8 mouse cellular contexts compared by ENCODE assay signal in the genomic region with DNA sequence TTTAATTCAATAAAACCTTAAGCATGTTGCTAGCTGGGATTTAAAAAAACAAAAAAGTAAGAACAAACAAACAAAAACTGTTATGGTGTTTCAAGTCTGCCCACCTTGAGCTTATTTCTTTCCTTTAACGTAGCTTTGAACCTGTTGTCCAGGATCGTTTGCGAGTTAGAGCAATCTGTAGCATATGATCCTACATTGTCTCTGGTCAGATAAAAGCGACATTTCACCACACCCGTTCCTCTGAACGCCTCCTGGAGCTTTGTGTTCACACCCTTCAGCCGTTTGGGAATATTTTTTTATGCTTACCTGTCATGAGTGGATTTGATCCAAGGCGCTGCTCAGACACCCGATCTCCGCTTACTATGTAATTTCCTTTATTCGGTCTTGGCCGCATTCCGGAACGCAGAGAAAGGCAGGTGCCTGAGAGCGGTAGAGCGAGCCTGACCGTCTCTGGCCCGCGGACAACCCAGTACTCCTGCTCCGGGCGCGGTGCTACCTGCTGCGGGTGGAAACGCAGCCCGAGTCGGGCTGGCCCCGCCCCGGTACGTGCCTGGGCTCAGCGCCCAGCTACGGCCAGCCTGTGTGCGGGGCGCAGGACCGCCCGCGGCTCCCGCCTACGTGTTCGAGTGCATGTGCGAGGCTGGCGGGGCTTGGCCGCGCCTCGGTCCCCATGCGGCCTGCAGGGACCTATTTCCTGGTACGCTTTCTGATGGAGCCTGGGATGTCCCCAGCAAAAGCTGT. TPM values are rescaled to one million over a fixed set of nuclear protein-coding genes. Genes with fewer than 3 reads are reported as not detected.
DNase-seq lines count a peak whose midpoint lies in the region; ATAC-seq lines count a peak whose summit lies in the region.

No protein-coding gene starts in this region.

- peak overlapping the region; percentile 73 for H3K27ac ChIP-seq in embryonic facial prominence, embryonic 13.5 days
- H3K27ac ChIP-seq in heart, embryonic 12.5 days (ENCODE audit: poor library complexity, severe bottlenecking) = peak overlapping the region; percentile 60
- H3K27ac ChIP-seq in liver, embryonic 11.5 days (ENCODE audit: low read depth, low read length) = no peak overlapping the region
- no peak overlapping the region for H3K27ac ChIP-seq in midbrain, embryonic 16.5 days (ENCODE audit: low read length)
- H3K27ac ChIP-seq in stomach, embryonic 16.5 days (ENCODE audit: low read length) = peak overlapping the region; percentile 60; the same call in 1 of the 2 replicates

- H3K4me2 ChIP-seq in embryonic facial prominence, embryonic 13.5 days = peak overlapping the region; percentile 73
- H3K4me2 ChIP-seq in heart, embryonic 12.5 days = peak overlapping the region; percentile 70
- H3K4me2 ChIP-seq in liver, embryonic 11.5 days = peak overlapping the region; percentile 87
- peak overlapping the region; percentile 84 for H3K4me2 ChIP-seq in midbrain, embryonic 16.5 days (ENCODE audit: low read length)
- peak overlapping the region; percentile 74 for H3K4me2 ChIP-seq in stomach, embryonic 16.5 days (ENCODE audit: low read depth, low read length)

- no peaks in the 10 kb centered on the region for H3K27me3 ChIP-seq in embryonic facial prominence, embryonic 13.5 days
- H3K27me3 ChIP-seq in heart, embryonic 12.5 days (replicated peaks) = no peaks in the 10 kb centered on the region
- H3K27me3 ChIP-seq in liver, embryonic 11.5 days (replicated peaks; ENCODE audit: control insufficient read depth, insufficient read depth, low read length) = no peaks in the 10 kb centered on the region
- no peaks in the 10 kb centered on the region; the same call in 1 of the 2 replicates for H3K27me3 ChIP-seq in midbrain, embryonic 16.5 days (ENCODE audit: control insufficient read depth, insufficient read depth, low read depth, low read length)
- H3K27me3 ChIP-seq in stomach, embryonic 16.5 days (ENCODE audit: control insufficient read depth, insufficient read depth, low read length) = no peaks in the 10 kb centered on the region

- H3K9me3 ChIP-seq in embryonic facial prominence, embryonic 13.5 days = no peaks in the 10 kb centered on the region
- H3K9me3 ChIP-seq in heart, embryonic 12.5 days (replicated peaks) = no peaks in the 10 kb centered on the region
- H3K9me3 ChIP-seq in liver, embryonic 11.5 days (ENCODE audit: control insufficient read depth, low read length) = no peaks in the 10 kb centered on the region
- no peaks in the 10 kb centered on the region for H3K9me3 ChIP-seq in midbrain, embryonic 16.5 days (replicated peaks; ENCODE audit: control insufficient read depth, low read length, poor library complexity, severe bottlenecking)
- H3K9me3 ChIP-seq in stomach, embryonic 16.5 days (replicated peaks; ENCODE audit: control insufficient read depth, low read length) = no peaks in the 10 kb centered on the region

- H3K4me1 ChIP-seq in embryonic facial prominence, embryonic 13.5 days = peaks cover 17% of the 10 kb centered on the region
- H3K4me1 ChIP-seq in heart, embryonic 12.5 days (replicated peaks) = peaks cover 24% of the 10 kb centered on the region
- peaks cover 2% of the 10 kb centered on the region; the same call in 1 of the 2 replicates for H3K4me1 ChIP-seq in liver, embryonic 11.5 days (replicated peaks; ENCODE audit: control insufficient read depth, insufficient read depth, low read length)
- H3K4me1 ChIP-seq in midbrain, embryonic 16.5 days (ENCODE audit: control insufficient read depth, insufficient read depth, low read length) = peaks cover 9% of the 10 kb centered on the region
- no peaks in the 10 kb centered on the region for H3K4me1 ChIP-seq in stomach, embryonic 16.5 days (ENCODE audit: control insufficient read depth, insufficient read depth, low read length)

- ATAC-seq in embryonic facial prominence, embryonic 13.5 days (ENCODE audit: insufficient number of reproducible peaks, insufficient read depth, low FRiP score, low TSS enrichment, low read depth) = peak; percentile 80
- peak; percentile 76 for ATAC-seq in heart, embryonic 12.5 days (ENCODE audit: insufficient number of reproducible peaks, low FRiP score)
- peak; percentile 66 for ATAC-seq in liver, embryonic 11.5 days (replicated peaks; ENCODE audit: low FRiP score)
- peak; percentile 92 for ATAC-seq in midbrain, embryonic 16.5 days
- peak; percentile 86 for ATAC-seq in stomach, embryonic 16.5 days (ENCODE audit: insufficient read depth, low FRiP score)

- H3K9ac ChIP-seq in embryonic facial prominence, embryonic 13.5 days = peak overlapping the region; percentile 67
- peak overlapping the region; percentile 71 for H3K9ac ChIP-seq in heart, embryonic 12.5 days
- H3K9ac ChIP-seq in liver, embryonic 11.5 days (ENCODE audit: low read depth, low read length) = peak overlapping the region; percentile 68
- H3K9ac ChIP-seq in midbrain, embryonic 16.5 days (ENCODE audit: low read depth, low read length) = peak overlapping the region; percentile 81
- peak overlapping the region; percentile 69 for H3K9ac ChIP-seq in stomach, embryonic 16.5 days (ENCODE audit: low read length)

- H3K4me3 ChIP-seq in embryonic facial prominence, embryonic 13.5 days = peak overlapping the region; percentile 36
- H3K4me3 ChIP-seq in heart, embryonic 12.5 days = peak overlapping the region; percentile 51
- H3K4me3 ChIP-seq in liver, embryonic 11.5 days (ENCODE audit: low read depth, low read length) = peak overlapping the region; percentile 53
- peak overlapping the region; percentile 51 for H3K4me3 ChIP-seq in midbrain, embryonic 16.5 days (ENCODE audit: low read depth, low read length)
- peak overlapping the region; percentile 47 for H3K4me3 ChIP-seq in stomach, embryonic 16.5 days (replicated peaks; ENCODE audit: low read length)

- DNase-seq in spleen, postnatal 10 days (ENCODE audit: low spot score in 2 of 2) = peak; percentile 10 to 20
- DNase-seq in spleen, postnatal 36 days (ENCODE audit: low spot score in 2 of 2) = no peak
- peak; percentile 45 for DNase-seq in kidney, adult 9 months
- peak; percentile 62 for DNase-seq in liver, embryonic 11.5 days (ENCODE audit: low spot score)

- 6% methylated on average over 46 of the region's 46 CpGs for WGBS in embryonic facial prominence, embryonic 13.5 days
- 4% methylated on average over 46 of the region's 46 CpGs for WGBS in heart, embryonic 12.5 days
- 15% methylated on average over 46 of the region's 46 CpGs for WGBS in liver, embryonic 11.5 days
- 4% methylated on average over 46 of the region's 46 CpGs for WGBS in midbrain, embryonic 16.5 days
- 8% methylated on average over 46 of the region's 46 CpGs for WGBS in stomach, embryonic 16.5 days

- H3K36me3 ChIP-seq in embryonic facial prominence, embryonic 13.5 days = peaks cover 16% of the 10 kb centered on the region
- H3K36me3 ChIP-seq in heart, embryonic 12.5 days = peaks cover 21% of the 10 kb centered on the region
- peaks cover 10% of the 10 kb centered on the region for H3K36me3 ChIP-seq in liver, embryonic 11.5 days (ENCODE audit: control insufficient read depth, insufficient read depth, low read length)
- peaks cover 4% of the 10 kb centered on the region; the same call in 1 of the 2 replicates for H3K36me3 ChIP-seq in midbrain, embryonic 16.5 days (ENCODE audit: control insufficient read depth, insufficient read depth, low read length)
- H3K36me3 ChIP-seq in stomach, embryonic 16.5 days (ENCODE audit: control insufficient read depth, insufficient read depth, low read length) = 0 out of 2 replicates have a peak, but pooled peaks cover 5% of the 10 kb centered on the region

RNA-seq across cellular contexts. Expression of a gene that starts 12.0 kb away (rescaled TPM):
- polyA plus RNA-seq in embryonic facial prominence, embryonic 13.5 days (2015; fragmentation: Nextera tagmentation; extraction: Ambion mirVana) = 14.3 and 17.3 TPM in 2 replicates
- 7.8 and 10.7 TPM in 2 replicates for polyA plus RNA-seq in heart, embryonic 12.5 days (2016; fragmentation: Nextera tagmentation; extraction: Ambion mirVana)
- polyA plus RNA-seq in liver, embryonic 11.5 days (2014; fragmentation: Nextera tagmentation; extraction: Ambion mirVana) = 6.6 and 9.7 TPM in 2 replicates
- 21.2 and 26.0 TPM in 2 replicates for polyA plus RNA-seq in midbrain, embryonic 16.5 days (2015; fragmentation: Nextera tagmentation; extraction: Ambion mirVana)
- 12.3 and 15.0 TPM in 2 replicates for polyA plus RNA-seq in stomach, embryonic 16.5 days (2015; fragmentation: Nextera tagmentation; extraction: Ambion mirVana)

RNA-seq across cellular contexts. Expression of a gene that starts 14.8 kb away (rescaled TPM):
- polyA plus RNA-seq in embryonic facial prominence, embryonic 13.5 days (2015; fragmentation: Nextera tagmentation; extraction: Ambion mirVana) = 23.0 and 23.5 TPM in 2 replicates
- 18.6 and 20.3 TPM in 2 replicates for polyA plus RNA-seq in heart, embryonic 12.5 days (2016; fragmentation: Nextera tagmentation; extraction: Ambion mirVana)
- polyA plus RNA-seq in liver, embryonic 11.5 days (2014; fragmentation: Nextera tagmentation; extraction: Ambion mirVana) = 13.6 and 15.1 TPM in 2 replicates
- 37.0 and 39.4 TPM in 2 replicates for polyA plus RNA-seq in midbrain, embryonic 16.5 days (2015; fragmentation: Nextera tagmentation; extraction: Ambion mirVana)
- 19.6 and 21.2 TPM in 2 replicates for polyA plus RNA-seq in stomach, embryonic 16.5 days (2015; fragmentation: Nextera tagmentation; extraction: Ambion mirVana)

RNA-seq across cellular contexts. Expression of a gene that starts 48.0 kb away (rescaled TPM):
- polyA plus RNA-seq in embryonic facial prominence, embryonic 13.5 days (2015; fragmentation: Nextera tagmentation; extraction: Ambion mirVana) = 9.7 and 10.1 TPM in 2 replicates
- polyA plus RNA-seq in heart, embryonic 12.5 days (2016; fragmentation: Nextera tagmentation; extraction: Ambion mirVana) = 0.33 and 0.81 TPM in 2 replicates
- polyA plus RNA-seq in liver, embryonic 11.5 days (2014; fragmentation: Nextera tagmentation; extraction: Ambion mirVana) = 0.27 and 0.53 TPM in 2 replicates
- polyA plus RNA-seq in midbrain, embryonic 16.5 days (2015; fragmentation: Nextera tagmentation; extraction: Ambion mirVana) = 96.0 and 101 TPM in 2 replicates
- 3.7 and 4.7 TPM in 2 replicates for polyA plus RNA-seq in stomach, embryonic 16.5 days (2015; fragmentation: Nextera tagmentation; extraction: Ambion mirVana)

RNA-seq across cellular contexts. Expression of a gene that starts 48.3 kb away (rescaled TPM):
- 105 and 118 TPM in 2 replicates for polyA plus RNA-seq in embryonic facial prominence, embryonic 13.5 days (2015; fragmentation: Nextera tagmentation; extraction: Ambion mirVana)
- polyA plus RNA-seq in heart, embryonic 12.5 days (2016; fragmentation: Nextera tagmentation; extraction: Ambion mirVana) = 219 and 235 TPM in 2 replicates
- 46.5 and 54.6 TPM in 2 replicates for polyA plus RNA-seq in liver, embryonic 11.5 days (2014; fragmentation: Nextera tagmentation; extraction: Ambion mirVana)
- polyA plus RNA-seq in midbrain, embryonic 16.5 days (2015; fragmentation: Nextera tagmentation; extraction: Ambion mirVana) = 68.6 and 75.8 TPM in 2 replicates
- 42.7 and 49.0 TPM in 2 replicates for polyA plus RNA-seq in stomach, embryonic 16.5 days (2015; fragmentation: Nextera tagmentation; extraction: Ambion mirVana)

Comparison
In these comparisons a context has a peak if more than half of its experiments do, and no peak if none do; other contexts are left out.
1. DNase-seq: peak in spleen, postnatal 10 days (2 of 2), kidney, adult 9 months (single experiment) and liver, embryonic 11.5 days (single experiment); none in spleen, postnatal 36 days (0 of 2).
2. H3K27ac ChIP-seq: peak in embryonic facial prominence, embryonic 13.5 days (single experiment), heart, embryonic 12.5 days (single experiment) and stomach, embryonic 16.5 days (single experiment); none in liver, embryonic 11.5 days (single experiment) and midbrain, embryonic 16.5 days (single experiment).
3. Peak in every context shown above with its lines, with median percentiles within 50 percentile points of each other: ATAC-seq, H3K4me2 ChIP-seq, H3K4me3 ChIP-seq and H3K9ac ChIP-seq.